Mouse (Mus musculus) forebrain, embryonic 11.5 days (tissue): Measurements from ENCODE around the gene Mad2l1bp. TPM values are rescaled to one million over a fixed set of nuclear protein-coding genes. Genes with fewer than 3 reads are reported as not detected.
A peak's percentile ranks its signal among the peaks of the same experiment; 100 is the strongest.

Source experiments
- ATAC-seq: fragments of 200-750 bp; cut with Nextera tagmentation; replicated peaks from 2 replicates; pipeline ENCODE4 v1.8.0; 2017; ENCODE audit warnings: moderate TSS enrichment; ENCODE audit not compliant: low FRiP score
- DNase-seq: peaks from one replicate; pipeline ENCODE4 v3.0.0-alpha.2; 2017; ENCODE audit warnings: low spot score
- H3K27ac ChIP-seq: fragments of 300-500 bp; sonication (generic); 2 replicates; pipeline ENCODE4 v1.5.1; 2014; ENCODE audit warnings: low read depth, low read length
- H3K27me3 ChIP-seq: fragments of 300-500 bp; sonication (generic); 2 replicates; pipeline ENCODE4 v1.6.1; 2014; ENCODE audit warnings: mild to moderate bottlenecking, low read length, mixed read lengths; ENCODE audit not compliant: control insufficient read depth, insufficient read depth
- H3K36me3 ChIP-seq: fragments of 300-500 bp; sonication (generic); 2 replicates; pipeline ENCODE4 v1.6.1; 2014; ENCODE audit warnings: mild to moderate bottlenecking, low read length, moderate library complexity, mixed read lengths; ENCODE audit not compliant: control insufficient read depth, insufficient read depth
- H3K4me1 ChIP-seq: fragments of 300-500 bp; sonication (generic); replicated peaks from 2 replicates; pipeline ENCODE4 v1.6.1; 2014; ENCODE audit warnings: low read length, mixed read lengths; ENCODE audit not compliant: control insufficient read depth, insufficient read depth
- H3K4me2 ChIP-seq: fragments of 300-500 bp; sonication (generic); 2 replicates; pipeline ENCODE4 v1.6.1; 2014; ENCODE audit warnings: low read depth, mild to moderate bottlenecking, low read length, moderate library complexity, mixed read lengths; ENCODE audit not compliant: severe bottlenecking
- H3K4me3 ChIP-seq: fragments of 300-500 bp; sonication (generic); 2 replicates; pipeline ENCODE4 v1.5.1; 2014; ENCODE audit warnings: low read depth, low read length
- H3K9ac ChIP-seq: fragments of 300-500 bp; sonication (generic); 2 replicates; pipeline ENCODE4 v1.6.1; 2014; ENCODE audit warnings: low read length
- H3K9me3 ChIP-seq: fragments of 300-500 bp; sonication (generic); 2 replicates; pipeline ENCODE4 v1.6.1; 2016; ENCODE audit warnings: low read length, mixed read lengths; ENCODE audit not compliant: control insufficient read depth
- WGBS: fragments of 180-500 bp; shearing (Covaris S2); extraction: QIAGEN DNeasy Blood & Tissue Kit; methylation state at CpG from one replicate; pipeline ENCODE4 v1.1.7; 2014; 5-methylcytosine and 5-hydroxymethylcytosine counted together
- polyA plus RNA-seq: library from polyadenylated mRNA; unstranded; fragments of >200 nt; fragmentation: Nextera tagmentation; extraction: Ambion mirVana; gene quantifications from 2 replicates; pipeline ENCODE4 v1.2.1, GENCODE M21; 2014

The Mad2l1bp gene
- polyA plus RNA-seq, 1 experiment from 2014 or later = 33.7 TPM

GRCm38 (mm10) chr17:46168318-46168717, 15.0 kb upstream of the Mad2l1bp start:
- H3K4me2 ChIP-seq = no peak overlapping the region
- no peak for DNase-seq
- no peak overlapping the region for H3K9ac ChIP-seq
- no peak overlapping the region for H3K4me3 ChIP-seq
- H3K4me1 ChIP-seq = no peaks in the 10 kb centered on the region
- no peaks in the 10 kb centered on the region for H3K9me3 ChIP-seq
- 0 out of 2 replicates have a peak, but pooled peaks have one; percentile 10 for ATAC-seq
- H3K27ac ChIP-seq = no peak overlapping the region
- peaks cover 14% of the 10 kb centered on the region for H3K36me3 ChIP-seq
- WGBS = 59% methylated on average over 5 of the region's 5 CpGs
- no peaks in the 10 kb centered on the region for H3K27me3 ChIP-seq

GRCm38 (mm10) chr17:46167014-46167413, 13.7 kb upstream of the Mad2l1bp start:
- Histone ChIP-seq H3K9ac (no peak overlapping the region), H3K4me2 (no peak overlapping the region), H3K4me3 (no peak overlapping the region), H3K9me3 (no peaks in the 10 kb centered on the region), H3K36me3 (peaks cover 7% of the 10 kb centered on the region; the same call in 1 of the 2 replicates), H3K4me1 (no peaks in the 10 kb centered on the region), H3K27me3 (no peaks in the 10 kb centered on the region), H3K27ac (no peak overlapping the region)
- 87% methylated on average over 11 of the region's 11 CpGs for WGBS
- ATAC-seq = no peak
- no peak for DNase-seq

GRCm38 (mm10) chr17:46166270-46166669, 12.9 kb upstream of the Mad2l1bp start:
- no peak overlapping the region for H3K9ac ChIP-seq
- no peaks in the 10 kb centered on the region for H3K9me3 ChIP-seq
- no peaks in the 10 kb centered on the region for H3K27me3 ChIP-seq
- H3K27ac ChIP-seq = no peak overlapping the region
- peaks cover 7% of the 10 kb centered on the region; the same call in 1 of the 2 replicates for H3K36me3 ChIP-seq
- no peaks in the 10 kb centered on the region for H3K4me1 ChIP-seq
- DNase-seq (no peak), ATAC-seq (no peak)
- 88% methylated on average over 5 of the region's 5 CpGs for WGBS
- H3K4me3 ChIP-seq = no peak overlapping the region
- H3K4me2 ChIP-seq = no peak overlapping the region

GRCm38 (mm10) chr17:46165460-46165859, 12.1 kb upstream of the Mad2l1bp start:
- ATAC-seq (no peak), DNase-seq (no peak)
- Histone ChIP-seq H3K36me3 (peaks cover 7% of the 10 kb centered on the region; the same call in 1 of the 2 replicates), H3K4me3 (no peak overlapping the region), H3K27me3 (no peaks in the 10 kb centered on the region), H3K27ac (no peak overlapping the region), H3K9me3 (no peaks in the 10 kb centered on the region), H3K4me1 (no peaks in the 10 kb centered on the region), H3K4me2 (no peak overlapping the region), H3K9ac (no peak overlapping the region)
- WGBS = 85% methylated on average over 12 of the region's 12 CpGs

GRCm38 (mm10) chr17:46164791-46165190, 11.4 kb upstream of the Mad2l1bp start:
- no peak overlapping the region for H3K9ac ChIP-seq
- no peak overlapping the region for H3K27ac ChIP-seq
- H3K27me3 ChIP-seq = no peaks in the 10 kb centered on the region
- no peak overlapping the region for H3K4me2 ChIP-seq
- no peak overlapping the region for H3K4me3 ChIP-seq
- DNase-seq (no peak), ATAC-seq (no peak)
- WGBS = 96% methylated on average over 10 of the region's 10 CpGs
- peaks cover 5% of the 10 kb centered on the region; the same call in 1 of the 2 replicates for H3K36me3 ChIP-seq
- no peaks in the 10 kb centered on the region for H3K4me1 ChIP-seq
- H3K9me3 ChIP-seq = no peaks in the 10 kb centered on the region

DNA sequence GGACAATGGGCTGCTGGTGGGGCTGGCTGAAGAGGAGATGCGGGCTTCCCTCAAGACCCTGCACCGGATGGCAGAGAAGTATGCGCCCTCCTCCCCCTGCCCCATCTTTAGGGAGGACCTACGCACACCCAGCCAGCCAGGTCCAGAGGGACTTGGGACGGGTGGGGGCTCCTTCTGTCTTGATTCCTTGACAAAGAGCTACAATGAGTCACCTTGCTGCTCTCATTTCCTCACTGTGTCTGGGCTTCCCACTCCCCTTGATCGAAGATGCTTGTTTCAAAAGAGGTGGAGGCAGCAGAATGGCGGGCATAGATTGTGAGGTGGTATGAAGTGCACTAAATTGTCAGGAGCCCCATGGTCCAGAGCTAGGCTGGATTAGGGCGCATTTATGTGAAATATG, 10.9 kb upstream of the Mad2l1bp start:
- no peak for ATAC-seq

GRCm38 (mm10) chr17:46162951-46163421, 9.6 kb upstream of the Mad2l1bp start:
- Histone ChIP-seq H3K9me3 (no peaks in the 10 kb centered on the region), H3K4me3 (no peak overlapping the region), H3K27me3 (no peaks in the 10 kb centered on the region), H3K4me2 (no peak overlapping the region), H3K4me1 (no peaks in the 10 kb centered on the region), H3K36me3 (no peaks in the 10 kb centered on the region; the same call in 1 of the 2 replicates), H3K27ac (no peak overlapping the region), H3K9ac (no peak overlapping the region)
- no peak for DNase-seq
- 86% methylated on average over 9 of the region's 9 CpGs for WGBS
- no peak for ATAC-seq

More for the DNA sequence above, 10.9 kb upstream of the Mad2l1bp start:
- no peak overlapping the region for H3K4me2 ChIP-seq
- no peaks in the 10 kb centered on the region for H3K27me3 ChIP-seq
- no peaks in the 10 kb centered on the region for H3K4me1 ChIP-seq
- 97% methylated on average over 8 of the region's 8 CpGs for WGBS
- no peak for DNase-seq
- no peak overlapping the region for H3K27ac ChIP-seq
- H3K9me3 ChIP-seq = no peaks in the 10 kb centered on the region
- no peak overlapping the region for H3K9ac ChIP-seq
- peaks cover 5% of the 10 kb centered on the region; the same call in 1 of the 2 replicates for H3K36me3 ChIP-seq
- H3K4me3 ChIP-seq = no peak overlapping the region

- H3K4me2 ChIP-seq = no peak overlapping the region
- no peaks in the 10 kb centered on the region for H3K27me3 ChIP-seq
- H3K36me3 ChIP-seq = no peaks in the 10 kb centered on the region; the same call in 1 of the 2 replicates
- 96% methylated on average over 7 of the region's 7 CpGs for WGBS
- no peak overlapping the region for H3K27ac ChIP-seq
- H3K4me3 ChIP-seq = no peak overlapping the region
- H3K9me3 ChIP-seq = no peaks in the 10 kb centered on the region
- DNase-seq (no peak), ATAC-seq (no peak)
- H3K9ac ChIP-seq = no peak overlapping the region
- H3K4me1 ChIP-seq = no peaks in the 10 kb centered on the region
Observed at GRCm38 (mm10) chr17:46162551-46162950, 9.2 kb upstream of the Mad2l1bp start.

DNA sequence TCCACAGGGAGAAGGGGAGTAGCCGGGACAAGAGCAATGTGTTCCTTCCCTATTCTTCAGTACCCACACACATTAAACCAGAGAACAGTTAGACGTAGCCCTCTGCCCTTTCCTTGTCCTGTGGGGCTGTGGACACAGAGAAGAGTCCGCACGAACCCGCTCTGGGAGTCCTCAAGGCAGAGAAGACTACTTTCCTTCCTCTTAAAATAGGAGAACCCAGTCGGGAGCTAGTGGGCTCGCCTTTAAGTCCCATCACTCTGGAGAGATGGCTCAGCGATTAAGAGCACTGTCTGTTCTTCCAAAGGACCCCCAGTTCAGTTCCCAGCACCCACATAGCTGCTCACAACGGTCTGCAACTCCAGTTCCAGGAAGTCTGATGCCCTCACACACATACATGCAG, 8.4 kb upstream of the Mad2l1bp start:
- no peak overlapping the region for H3K27ac ChIP-seq
- no peak for ATAC-seq
- WGBS = 50% methylated on average over 9 of the region's 9 CpGs

More for the DNA sequence above, 8.4 kb upstream of the Mad2l1bp start:
- no peaks in the 10 kb centered on the region for H3K9me3 ChIP-seq
- no peaks in the 10 kb centered on the region for H3K4me1 ChIP-seq
- no peaks in the 10 kb centered on the region; the same call in 1 of the 2 replicates for H3K36me3 ChIP-seq
- H3K27me3 ChIP-seq = no peaks in the 10 kb centered on the region
- peak overlapping the region; percentile 49 for H3K4me2 ChIP-seq
- DNase-seq = no peak
- H3K4me3 ChIP-seq = peak overlapping the region; percentile 54
- peak overlapping the region; percentile 69 for H3K9ac ChIP-seq
